Mouse (Mus musculus) cortical plate, adult 2 months (tissue): ENCODE data around the gene Dimt1.

Experiments
- CTCF ChIP-seq: fragments of 200-500 bp; IDR thresholded peaks from 2 replicates; pipeline ENCODE4 v1.5.1; 2011; ENCODE audit warnings: mild to moderate bottlenecking, control low read depth, low read length; ENCODE audit not compliant: insufficient read depth; ENCODE audit errors: extremely low read depth
- POLR2A ChIP-seq: fragments of 200-500 bp; IDR thresholded peaks from 2 replicates; pipeline ENCODE4 v1.6.1; 2011; ENCODE audit warnings: mild to moderate bottlenecking, low read length, control low read depth; ENCODE audit not compliant: insufficient read depth; ENCODE audit errors: extremely low read depth

DNA sequence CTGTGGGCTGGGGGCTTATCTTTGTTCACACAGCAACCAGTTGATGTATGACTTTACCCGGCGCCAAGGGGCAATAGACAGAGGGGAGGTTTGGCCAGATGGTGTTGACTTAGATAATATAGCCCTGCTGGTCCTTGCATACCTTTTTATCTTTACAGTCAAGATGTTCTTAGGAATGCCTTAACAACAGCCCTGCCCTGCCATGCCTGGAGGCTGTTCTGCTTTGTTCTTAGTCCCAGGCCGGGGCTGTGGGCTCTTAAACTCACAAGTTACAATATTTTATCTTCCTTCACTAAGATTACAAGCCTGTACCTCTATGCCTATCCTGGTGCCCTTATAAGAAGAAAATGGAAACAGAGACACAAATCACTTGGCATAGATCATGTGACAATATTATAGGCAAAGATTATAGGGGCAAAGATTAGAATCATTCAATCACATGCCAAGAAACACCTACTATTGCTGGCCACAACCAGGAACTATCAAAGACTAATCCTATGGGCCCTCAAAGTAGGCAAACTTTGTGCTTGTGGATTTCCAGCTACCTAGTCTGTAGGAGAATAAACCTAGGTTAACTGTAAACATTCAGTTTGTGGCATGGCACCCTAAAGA is 33.7 kb upstream of the Dimt1 start:
- TF ChIP-seq CTCF: no peak
- TF ChIP-seq POLR2A: no peak
